Mouse (Mus musculus) hindbrain, embryonic 13.5 days (tissue): Measurements from ENCODE around the gene Cpe. TPM values are rescaled to one million over a fixed set of nuclear protein-coding genes. Genes with fewer than 3 reads are reported as not detected.

Source experiments
- ATAC-seq: fragments of 200-750 bp; cut with Nextera tagmentation; 2 replicates; pipeline ENCODE4 v1.8.0; 2017; ENCODE audit warnings: moderate TSS enrichment; ENCODE audit not compliant: low FRiP score
- H3K27ac ChIP-seq: fragments of 300-500 bp; sonication (generic); 2 replicates; pipeline ENCODE4 v1.5.1; 2015; ENCODE audit warnings: inconsistent platforms, mild to moderate bottlenecking, moderate library complexity
- H3K27me3 ChIP-seq: fragments of 300-500 bp; sonication (generic); 2 replicates; pipeline ENCODE4 v1.6.1; 2015; ENCODE audit warnings: mild to moderate bottlenecking, inconsistent platforms
- H3K36me3 ChIP-seq: fragments of 300-500 bp; sonication (generic); 2 replicates; pipeline ENCODE4 v1.6.1; 2015; ENCODE audit warnings: mild to moderate bottlenecking, inconsistent platforms
- H3K4me1 ChIP-seq: fragments of 300-500 bp; sonication (generic); replicated peaks from 2 replicates; pipeline ENCODE4 v1.6.1; 2015; ENCODE audit warnings: inconsistent platforms
- H3K4me2 ChIP-seq: fragments of 300-500 bp; sonication (generic); 2 replicates; pipeline ENCODE4 v1.6.1; 2015; ENCODE audit warnings: inconsistent platforms, mild to moderate bottlenecking, moderate library complexity
- H3K4me3 ChIP-seq: fragments of 300-500 bp; sonication (generic); 2 replicates; pipeline ENCODE4 v1.5.1; 2015; ENCODE audit warnings: mild to moderate bottlenecking, inconsistent platforms
- H3K9ac ChIP-seq: fragments of 300-500 bp; sonication (generic); 2 replicates; pipeline ENCODE4 v1.6.1; 2015; ENCODE audit warnings: mild to moderate bottlenecking, inconsistent platforms
- H3K9me3 ChIP-seq: fragments of 300-500 bp; sonication (generic); 2 replicates; pipeline ENCODE4 v1.6.1; 2016; ENCODE audit warnings: inconsistent platforms
- WGBS: fragments of 180-500 bp; shearing (Covaris S2); methylation state at CpG from one replicate; pipeline ENCODE4 v1.1.7; 2015; 5-methylcytosine and 5-hydroxymethylcytosine counted together
- polyA plus RNA-seq: library from polyadenylated mRNA; unstranded; fragments of >200 nt; fragmentation: Nextera tagmentation; extraction: Ambion mirVana; gene quantifications from 2 replicates; pipeline ENCODE4 v1.2.1, GENCODE M21; 2015

Cpe gene
- polyA plus RNA-seq: 601 and 621 TPM in 2 replicates

- peak within 1 kb of the TSS; percentile 98 for H3K9ac ChIP-seq
- ATAC-seq: peak; percentile 99
- peak within 1 kb of the TSS; percentile 65 for H3K4me2 ChIP-seq
- under 1% methylated on average over 54 of the region's 54 CpGs for WGBS
- H3K4me3 ChIP-seq: peak within 1 kb of the TSS; percentile 67
- H3K27ac ChIP-seq: peak within 1 kb of the TSS; percentile 100
- H3K27me3 ChIP-seq: no peaks in the 10 kb centered on the region
- no peaks in the 10 kb centered on the region for H3K9me3 ChIP-seq
- no peaks in the 10 kb centered on the region for H3K36me3 ChIP-seq
- H3K4me1 ChIP-seq: peaks cover 26% of the 10 kb centered on the region
These were observed at the start of gene Cpe for GRCm38 (mm10) chr8:64692651-64693201. Gene Cpe (minus strand): TSS chr8:64693054.

GRCm38 (mm10) chr8:64740547-64741211 is 47.8 kb upstream of the Cpe start:
- no peak overlapping the region for H3K9ac ChIP-seq

DNA sequence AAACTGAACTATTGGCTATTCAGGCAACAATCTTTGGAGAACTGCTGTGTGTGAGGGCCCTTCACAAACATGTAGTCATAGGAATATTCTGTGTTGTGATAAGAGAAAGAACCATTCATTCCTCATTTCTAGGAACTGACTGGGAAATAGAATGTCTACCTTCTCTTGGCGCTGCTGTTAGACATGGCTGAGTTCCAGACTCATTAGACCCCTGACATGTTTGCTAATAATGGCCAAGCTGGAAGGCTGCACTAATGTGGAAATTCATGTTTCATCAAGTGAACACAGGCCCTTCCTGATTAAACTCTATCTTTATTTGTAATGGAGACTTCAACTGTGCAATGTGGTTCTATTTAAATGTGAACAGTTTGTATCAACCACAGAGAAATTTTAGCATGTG is 46.1 kb upstream of the Cpe start:
- Histone ChIP-seq H3K27me3 (no peaks in the 10 kb centered on the region), H3K9ac (no peak overlapping the region), H3K4me2 (no peak overlapping the region), H3K36me3 (peaks cover 12% of the 10 kb centered on the region), H3K4me3 (no peak overlapping the region), H3K4me1 (peaks cover 6% of the 10 kb centered on the region), H3K9me3 (no peaks in the 10 kb centered on the region), H3K27ac (no peak overlapping the region)
- no peak for ATAC-seq
- WGBS: 71% methylated on average over 1 of the region's 1 CpGs

More at GRCm38 (mm10) chr8:64740547-64741211, 47.8 kb upstream of the Cpe start:
- H3K27me3 ChIP-seq: no peaks in the 10 kb centered on the region
- H3K4me2 ChIP-seq: no peak overlapping the region
- H3K27ac ChIP-seq: no peak overlapping the region
- ATAC-seq: no peak
- no peak overlapping the region for H3K4me3 ChIP-seq
- peaks cover 12% of the 10 kb centered on the region for H3K36me3 ChIP-seq
- H3K4me1 ChIP-seq: no peaks in the 10 kb centered on the region
- no peaks in the 10 kb centered on the region for H3K9me3 ChIP-seq
- 94% methylated on average over 13 of the region's 13 CpGs for WGBS

DNA sequence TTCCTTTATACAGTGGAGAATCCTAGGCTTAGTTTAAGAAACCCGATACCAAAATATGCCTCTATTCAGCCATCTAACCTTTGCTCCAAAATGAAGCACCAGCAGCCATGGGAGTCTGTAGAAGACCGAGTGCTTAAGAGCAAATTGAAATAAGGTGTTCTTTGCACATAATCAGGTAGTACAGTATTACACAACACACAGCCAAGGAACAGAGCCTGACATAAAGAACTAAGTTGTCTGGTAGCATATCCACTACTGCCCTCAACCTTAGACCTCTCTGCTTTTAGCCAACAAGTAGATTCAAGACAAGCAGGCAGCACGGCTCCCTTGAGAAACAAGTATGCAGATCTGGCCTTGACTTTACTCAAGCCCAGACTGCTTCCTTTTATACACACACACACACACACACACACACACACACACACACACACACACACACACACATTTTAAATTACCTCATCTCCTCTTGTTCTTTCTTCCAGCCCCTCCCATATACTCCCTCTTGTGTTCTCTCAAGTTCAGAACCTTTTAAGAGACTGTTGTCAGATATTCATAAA is 44.0 kb upstream of the Cpe start:
- H3K9ac ChIP-seq: no peak overlapping the region
- peaks cover 6% of the 10 kb centered on the region for H3K36me3 ChIP-seq
- no peak overlapping the region for H3K4me3 ChIP-seq
- no peak overlapping the region for H3K4me2 ChIP-seq
- peaks cover 14% of the 10 kb centered on the region for H3K4me1 ChIP-seq
- no peak overlapping the region for H3K27ac ChIP-seq
- ATAC-seq: no peak
- H3K27me3 ChIP-seq: no peaks in the 10 kb centered on the region
- WGBS: 90% methylated on average over 3 of the region's 3 CpGs
- H3K9me3 ChIP-seq: no peaks in the 10 kb centered on the region

- WGBS: 88% methylated on average over 8 of the region's 8 CpGs
- no peak overlapping the region for H3K4me2 ChIP-seq
- no peak overlapping the region for H3K4me3 ChIP-seq
- no peaks in the 10 kb centered on the region for H3K27me3 ChIP-seq
- no peak for ATAC-seq
- peak overlapping the region; percentile 60 for H3K27ac ChIP-seq
- no peaks in the 10 kb centered on the region for H3K9me3 ChIP-seq
- no peak overlapping the region for H3K9ac ChIP-seq
- H3K36me3 ChIP-seq: peaks cover 8% of the 10 kb centered on the region
- peaks cover 31% of the 10 kb centered on the region for H3K4me1 ChIP-seq
These were observed 42.3 kb upstream of the Cpe start for GRCm38 (mm10) chr8:64735161-64735560.

GRCm38 (mm10) chr8:64733271-64733943 is 40.6 kb upstream of the Cpe start, which contains the start of gene Msmo1:
Gene Msmo1 (minus strand): TSS chr8:64733792.
- WGBS: under 1% methylated on average over 60 of the region's 60 CpGs
- no peaks in the 10 kb centered on the region for H3K9me3 ChIP-seq
- peak within 1 kb of the TSS; percentile 80 for H3K4me3 ChIP-seq
- peak within 1 kb of the TSS; percentile 80 for H3K9ac ChIP-seq
- H3K36me3 ChIP-seq: peaks cover 18% of the 10 kb centered on the region
- peak within 1 kb of the TSS; percentile 81 for H3K4me2 ChIP-seq
- no peaks in the 10 kb centered on the region for H3K27me3 ChIP-seq
- ATAC-seq: peak; percentile 100
- peak within 1 kb of the TSS; percentile 93 for H3K27ac ChIP-seq
- H3K4me1 ChIP-seq: peaks cover 48% of the 10 kb centered on the region

DNA sequence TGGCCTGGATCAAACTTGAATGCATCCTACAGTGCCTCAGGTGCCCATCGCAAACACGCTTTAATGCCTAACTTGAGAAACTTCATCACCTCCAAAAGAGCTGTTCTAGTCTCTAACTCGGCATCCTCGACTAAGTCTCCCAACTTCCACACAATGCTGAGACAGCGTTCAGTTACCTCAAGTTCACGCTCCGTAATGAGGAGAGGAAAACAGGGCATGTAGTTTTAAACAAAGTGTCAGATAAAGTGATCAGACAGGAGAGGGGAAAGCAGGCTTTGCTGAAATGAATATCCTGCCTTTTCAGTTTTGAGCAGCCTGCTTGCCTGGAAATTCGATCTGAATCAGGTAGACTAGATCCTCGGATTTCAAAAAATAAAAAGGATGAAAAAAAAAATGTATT is 39.7 kb upstream of the Cpe start:
- no peaks in the 10 kb centered on the region for H3K9me3 ChIP-seq
- peaks cover 55% of the 10 kb centered on the region for H3K4me1 ChIP-seq
- H3K27ac ChIP-seq: peak overlapping the region; percentile 93
- H3K9ac ChIP-seq: peak overlapping the region; percentile 80
- 13% methylated on average over 9 of the region's 9 CpGs for WGBS
- H3K4me2 ChIP-seq: peak overlapping the region; percentile 81
- H3K4me3 ChIP-seq: peak overlapping the region; percentile 80
- ATAC-seq: no peak
- no peaks in the 10 kb centered on the region for H3K27me3 ChIP-seq
- peaks cover 22% of the 10 kb centered on the region for H3K36me3 ChIP-seq

DNA sequence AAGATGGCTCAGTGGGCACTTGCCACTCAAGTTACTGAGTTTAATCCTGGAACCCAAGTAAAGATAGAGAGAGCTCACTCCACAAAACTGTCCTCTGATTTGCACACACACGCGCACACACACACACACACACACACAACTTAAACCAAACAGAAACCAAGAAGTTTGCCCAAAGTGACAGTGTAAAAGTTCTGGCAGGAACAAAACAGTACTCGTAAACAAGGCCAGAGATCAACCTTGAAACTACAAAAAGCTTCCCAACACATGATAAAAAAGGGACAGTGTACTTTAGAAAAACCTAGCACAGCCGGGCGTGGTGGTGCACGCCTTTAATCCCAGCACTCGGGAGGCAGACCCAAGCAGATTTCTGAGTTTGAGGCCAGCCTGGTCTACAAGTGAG is 35.3 kb upstream of the Cpe start:
- Histone ChIP-seq H3K36me3 (peaks cover 61% of the 10 kb centered on the region), H3K27me3 (no peaks in the 10 kb centered on the region), H3K4me3 (no peak overlapping the region), H3K9ac (no peak overlapping the region), H3K9me3 (no peaks in the 10 kb centered on the region), H3K4me1 (peaks cover 64% of the 10 kb centered on the region), H3K27ac (no peak overlapping the region), H3K4me2 (no peak overlapping the region)
- ATAC-seq: no peak
- 95% methylated on average over 7 of the region's 7 CpGs for WGBS

- ATAC-seq: no peak
- Histone ChIP-seq H3K4me2 (no peak overlapping the region), H3K27me3 (no peaks in the 10 kb centered on the region), H3K27ac (no peak overlapping the region), H3K9ac (no peak overlapping the region), H3K4me1 (peaks cover 50% of the 10 kb centered on the region), H3K4me3 (no peak overlapping the region), H3K36me3 (peaks cover 76% of the 10 kb centered on the region), H3K9me3 (no peaks in the 10 kb centered on the region)
- 87% methylated on average over 4 of the region's 4 CpGs for WGBS
These were observed 33.4 kb upstream of the Cpe start for GRCm38 (mm10) chr8:64726190-64726695.

GRCm38 (mm10) chr8:64723206-64723605 is 30.4 kb upstream of the Cpe start:
- no peak overlapping the region for H3K4me2 ChIP-seq
- H3K36me3 ChIP-seq: peaks cover 87% of the 10 kb centered on the region
- H3K9me3 ChIP-seq: no peaks in the 10 kb centered on the region
- H3K27me3 ChIP-seq: no peaks in the 10 kb centered on the region
- H3K9ac ChIP-seq: no peak overlapping the region
- no peak for ATAC-seq
- 96% methylated on average over 2 of the region's 2 CpGs for WGBS
- peaks cover 20% of the 10 kb centered on the region for H3K4me1 ChIP-seq
- H3K4me3 ChIP-seq: no peak overlapping the region
- H3K27ac ChIP-seq: no peak overlapping the region

- Histone ChIP-seq H3K4me2 (no peak overlapping the region), H3K9me3 (no peaks in the 10 kb centered on the region), H3K4me1 (no peaks in the 10 kb centered on the region), H3K9ac (no peak overlapping the region), H3K27ac (no peak overlapping the region), H3K36me3 (peaks cover 74% of the 10 kb centered on the region), H3K4me3 (no peak overlapping the region), H3K27me3 (no peaks in the 10 kb centered on the region)
- WGBS: 87% methylated on average over 7 of the region's 7 CpGs
- no peak for ATAC-seq
These were observed 25.0 kb upstream of the Cpe start for GRCm38 (mm10) chr8:64717868-64718267.

- no peak overlapping the region for H3K4me3 ChIP-seq
- no peak for ATAC-seq
These were observed 19.6 kb upstream of the Cpe start for GRCm38 (mm10) chr8:64712499-64712898.

More at GRCm38 (mm10) chr8:64712499-64712898, 19.6 kb upstream of the Cpe start:
- Histone ChIP-seq H3K4me2 (no peak overlapping the region), H3K9ac (no peak overlapping the region), H3K27me3 (no peaks in the 10 kb centered on the region), H3K27ac (no peak overlapping the region), H3K36me3 (peaks cover 24% of the 10 kb centered on the region), H3K4me1 (no peaks in the 10 kb centered on the region), H3K9me3 (no peaks in the 10 kb centered on the region)
- WGBS: 89% methylated on average over 7 of the region's 7 CpGs
